ENCODE assay signal across 10 mouse cellular contexts in genomic region chr5:115167396-115167795, GRCm38 (mm10). TPM values are rescaled to one million over a fixed set of nuclear protein-coding genes. Genes with fewer than 3 reads are reported as not detected.
DNase-seq lines count a peak whose midpoint lies in the region; ATAC-seq and TF ChIP-seq lines count a peak whose summit lies in the region.
"Had no signal": no experiment of that assay in that cellular context is flagged by ENCODE, and none has a peak within 500 bp of the region (broad histone marks: within the 10 kb centered on the region; RNA-seq: fewer than 3 reads in every experiment).

No protein-coding gene starts in this region.

- no peak for TF ChIP-seq CTCF in liver, embryonic 14.5 days (IDR thresholded peaks at IDR 0.05; ENCODE audit: low read depth)

- no peaks in the 10 kb centered on the region for H3K27me3 ChIP-seq in lung, embryonic 15.5 days
- no peaks in the 10 kb centered on the region for H3K27me3 ChIP-seq in liver, embryonic 14.5 days (ENCODE audit: control insufficient read depth, insufficient read depth, low read length)
- H3K27me3 ChIP-seq in hindbrain, embryonic 16.5 days (replicated peaks; ENCODE audit: control insufficient read depth, insufficient read depth, low read length), result no peaks in the 10 kb centered on the region
- H3K27me3 ChIP-seq: stomach, embryonic 15.5 days had no signal

- TF ChIP-seq EP300 in liver, embryonic 14.5 days (IDR thresholded peaks at IDR 0.05; ENCODE audit: low read depth), result no peak

- WGBS in lung, embryonic 15.5 days, result 47% methylated on average over 6 of the region's 6 CpGs
- 27% methylated on average over 6 of the region's 6 CpGs for WGBS in liver, embryonic 14.5 days (ENCODE audit: insufficient replicate concordance)
- 75% methylated on average over 6 of the region's 6 CpGs for WGBS in hindbrain, embryonic 16.5 days

- H3K27ac ChIP-seq in lung, embryonic 15.5 days, result peak overlapping the region; percentile 68
- H3K27ac ChIP-seq in liver, embryonic 14.5 days, result no peak overlapping the region
- no peak overlapping the region for H3K27ac ChIP-seq in hindbrain, embryonic 16.5 days (ENCODE audit: low read depth, low read length)

- DNase-seq in lung, adult 18-20 months, result no peak
- DNase-seq in liver, embryonic 14.5 days (ENCODE audit: low read depth in 3 of 3, low spot score in 3 of 3), result no peak
- DNase-seq in thymus, postnatal 0 days (ENCODE audit: low spot score), result peak; percentile 92
- no peak for DNase-seq in adrenal gland, adult 18-20 months (ENCODE audit: low spot score in 2 of 2)
- no peak for DNase-seq in c-Kit-positive CD71-positive TER-119-positive erythroid progenitor cells, embryonic 14.5 days (ENCODE audit: low spot score)
- DNase-seq: adrenal gland, adult 2 months had no signal

- H3K9ac ChIP-seq in lung, embryonic 15.5 days, result no peak overlapping the region
- no peak overlapping the region for H3K9ac ChIP-seq in liver, embryonic 14.5 days (replicated peaks)
- H3K9ac ChIP-seq in hindbrain, embryonic 16.5 days (ENCODE audit: low read depth, low read length), result no peak overlapping the region
- H3K9ac ChIP-seq: stomach, embryonic 15.5 days had no signal

- H3K9me3 ChIP-seq in lung, embryonic 15.5 days, result no peaks in the 10 kb centered on the region
- H3K9me3 ChIP-seq in liver, embryonic 14.5 days (ENCODE audit: control insufficient read depth, low read length), result no peaks in the 10 kb centered on the region
- no peaks in the 10 kb centered on the region for H3K9me3 ChIP-seq in hindbrain, embryonic 16.5 days (ENCODE audit: control insufficient read depth, low read length)
- H3K9me3 ChIP-seq: stomach, embryonic 15.5 days had no signal

- peaks cover 38% of the 10 kb centered on the region for H3K4me1 ChIP-seq in lung, embryonic 15.5 days
- peaks cover 0 to 16% of the 10 kb centered on the region in 2 experiments; a peak in 2 of 4 replicates for H3K4me1 ChIP-seq in liver, embryonic 14.5 days (replicated peaks; ENCODE audit: control insufficient read depth in 2 of 2, insufficient read depth in 2 of 2, low read length in 1 of 2)
- no peaks in the 10 kb centered on the region for H3K4me1 ChIP-seq in hindbrain, embryonic 16.5 days (ENCODE audit: control insufficient read depth, insufficient read depth, low read depth, low read length)

- H3K4me3 ChIP-seq in lung, embryonic 15.5 days, result no peak overlapping the region
- H3K4me3 ChIP-seq in liver, embryonic 14.5 days (ENCODE audit: insufficient read depth in 1 of 2, low read depth in 2 of 2, low read length in 2 of 2), result no peak overlapping the region
- no peak overlapping the region for H3K4me3 ChIP-seq in hindbrain, embryonic 16.5 days (ENCODE audit: low read length)
- H3K4me3 ChIP-seq: stomach, embryonic 15.5 days had no signal

- 0 out of 2 replicates have a peak, but pooled peaks have one; percentile 15 for ATAC-seq in lung, embryonic 15.5 days (ENCODE audit: borderline replicate concordance, extremely low read depth, low FRiP score, low TSS enrichment)
- peak; percentile 76 for ATAC-seq in common myeloid progenitor, adult 5-6 weeks (replicated peaks; ENCODE audit: low read depth, poor library complexity, severe bottlenecking)
- 0 out of 2 replicates have a peak, but pooled peaks have one; percentile 18 for ATAC-seq in liver, embryonic 14.5 days (ENCODE audit: insufficient read depth)
- no peak for ATAC-seq in hindbrain, embryonic 16.5 days

- no peaks in the 10 kb centered on the region for H3K36me3 ChIP-seq in lung, embryonic 15.5 days
- H3K36me3 ChIP-seq in liver, embryonic 14.5 days (replicated peaks; ENCODE audit: control insufficient read depth, insufficient read depth, low read depth), result no peaks in the 10 kb centered on the region
- no peaks in the 10 kb centered on the region for H3K36me3 ChIP-seq in hindbrain, embryonic 16.5 days (ENCODE audit: control insufficient read depth, insufficient read depth, low read length)
- H3K36me3 ChIP-seq: stomach, embryonic 15.5 days had no signal

- H3K4me2 ChIP-seq in lung, embryonic 15.5 days, result no peak overlapping the region
- H3K4me2 ChIP-seq in liver, embryonic 14.5 days (ENCODE audit: low read depth), result no peak overlapping the region
- no peak overlapping the region for H3K4me2 ChIP-seq in hindbrain, embryonic 16.5 days (ENCODE audit: low read length)
- H3K4me2 ChIP-seq: stomach, embryonic 15.5 days had no signal

RNA-seq across cellular contexts. Expression of gene Mlec, which starts 9.4 kb away (rescaled TPM):
- 75.4 and 77.0 TPM in 2 replicates for polyA plus RNA-seq in lung, embryonic 15.5 days (2015; fragmentation: Nextera tagmentation; extraction: Ambion mirVana)
- 186 and 210 TPM in 2 replicates for total RNA-seq in common myeloid progenitor, adult 5-6 weeks (2017)
- 22.3 and 34.1 TPM in 2 replicates for polyA plus RNA-seq in liver, embryonic 14.5 days (2012; rRNA removed)
- polyA plus RNA-seq in liver, embryonic 14.5 days (2014; fragmentation: Nextera tagmentation; extraction: Ambion mirVana), result 13.9 and 16.1 TPM in 2 replicates
- 25.2 and 26.9 TPM in 2 replicates for polyA plus RNA-seq in thymus, postnatal 0 days (2015; fragmentation: Nextera tagmentation; extraction: Ambion mirVana)
- total RNA-seq in adrenal gland, adult 18-20 months (2021), result 100 to 1,000 TPM; 173 to 221 TPM
- polyA plus RNA-seq in hindbrain, embryonic 16.5 days (2015; fragmentation: Nextera tagmentation; extraction: Ambion mirVana), result 23.8 and 31.5 TPM in 2 replicates

RNA-seq across cellular contexts. Expression of gene Cabp1, which starts 26.8 kb away (rescaled TPM):
- 1.4 and 2.1 TPM in 2 replicates for polyA plus RNA-seq in lung, embryonic 15.5 days (2015; fragmentation: Nextera tagmentation; extraction: Ambion mirVana)
- total RNA-seq in common myeloid progenitor, adult 5-6 weeks (2017), result not detected in 2 replicates
- polyA plus RNA-seq in liver, embryonic 14.5 days (2012; rRNA removed), result 0.13 and 0.26 TPM in 2 replicates
- 0.14 TPM in 1 of 2 replicates, not detected in the other for polyA plus RNA-seq in liver, embryonic 14.5 days (2014; fragmentation: Nextera tagmentation; extraction: Ambion mirVana)
- polyA plus RNA-seq in thymus, postnatal 0 days (2015; fragmentation: Nextera tagmentation; extraction: Ambion mirVana), result 0.99 and 1.4 TPM in 2 replicates
- 10 to 100 TPM; 28.4 to 34.3 TPM for total RNA-seq in adrenal gland, adult 18-20 months (2021)
- 6.5 and 11.6 TPM in 2 replicates for polyA plus RNA-seq in hindbrain, embryonic 16.5 days (2015; fragmentation: Nextera tagmentation; extraction: Ambion mirVana)

RNA-seq across cellular contexts. Expression of gene Unc119b, which starts 32.6 kb away (rescaled TPM):
- polyA plus RNA-seq in lung, embryonic 15.5 days (2015; fragmentation: Nextera tagmentation; extraction: Ambion mirVana), result 39.9 and 41.0 TPM in 2 replicates
- total RNA-seq in common myeloid progenitor, adult 5-6 weeks (2017), result 11.1 and 14.7 TPM in 2 replicates
- polyA plus RNA-seq in liver, embryonic 14.5 days (2012; rRNA removed), result 6.2 and 6.3 TPM in 2 replicates
- 5.6 and 7.5 TPM in 2 replicates for polyA plus RNA-seq in liver, embryonic 14.5 days (2014; fragmentation: Nextera tagmentation; extraction: Ambion mirVana)
- polyA plus RNA-seq in thymus, postnatal 0 days (2015; fragmentation: Nextera tagmentation; extraction: Ambion mirVana), result 25.0 and 27.5 TPM in 2 replicates
- 10 to 100 TPM; 36.6 to 46.1 TPM for total RNA-seq in adrenal gland, adult 18-20 months (2021)
- polyA plus RNA-seq in hindbrain, embryonic 16.5 days (2015; fragmentation: Nextera tagmentation; extraction: Ambion mirVana), result 31.5 and 36.8 TPM in 2 replicates

RNA-seq across cellular contexts. Expression of gene Acads, which starts 48.2 kb away (rescaled TPM):
- polyA plus RNA-seq in lung, embryonic 15.5 days (2015; fragmentation: Nextera tagmentation; extraction: Ambion mirVana), result 76.3 and 76.4 TPM in 2 replicates
- 19.5 and 32.2 TPM in 2 replicates for total RNA-seq in common myeloid progenitor, adult 5-6 weeks (2017)
- polyA plus RNA-seq in liver, embryonic 14.5 days (2012; rRNA removed), result 26.0 and 26.4 TPM in 2 replicates
- 21.2 and 22.9 TPM in 2 replicates for polyA plus RNA-seq in liver, embryonic 14.5 days (2014; fragmentation: Nextera tagmentation; extraction: Ambion mirVana)
- 51.6 and 58.6 TPM in 2 replicates for polyA plus RNA-seq in thymus, postnatal 0 days (2015; fragmentation: Nextera tagmentation; extraction: Ambion mirVana)
- total RNA-seq in adrenal gland, adult 18-20 months (2021), result 100 to 1,000 TPM; 211 to 251 TPM
- 20.7 and 22.0 TPM in 2 replicates for polyA plus RNA-seq in hindbrain, embryonic 16.5 days (2015; fragmentation: Nextera tagmentation; extraction: Ambion mirVana)
